ENCODE assay signal across 8 mouse cellular contexts in genomic region chr10:40300648-40301171, GRCm38 (mm10). TPM values are rescaled to one million over a fixed set of nuclear protein-coding genes. Genes with fewer than 3 reads are reported as not detected.
DNase-seq lines count a peak whose midpoint lies in the region; ATAC-seq and TF ChIP-seq lines count a peak whose summit lies in the region.

No protein-coding gene starts in this region.

- peak overlapping the region; percentile 87 for H3K27ac ChIP-seq in gastrocnemius, adult 2 months
- peak overlapping the region; percentile 93 for H3K27ac ChIP-seq in hindbrain, embryonic 16.5 days (ENCODE audit: low read depth, low read length)

- intact Hi-C loops in gastrocnemius, adult 2 months (cut with DNase I), result loop anchor here (2.0 to 5.0 kb wide), 2 partner anchors 42 to 222 kb away; partner anchors contain the start of gene Gtf3c6

- H3K27me3 ChIP-seq in hindbrain, embryonic 16.5 days (replicated peaks; ENCODE audit: control insufficient read depth, insufficient read depth, low read length), result no peaks in the 10 kb centered on the region

- no peak for TF ChIP-seq CTCF in gastrocnemius, adult 2 months (IDR thresholded peaks at IDR 0.05)

- WGBS in hindbrain, embryonic 16.5 days, result 0% methylated on average over 36 of the region's 36 CpGs

- no peaks in the 10 kb centered on the region for H3K9me3 ChIP-seq in hindbrain, embryonic 16.5 days (ENCODE audit: control insufficient read depth, low read length)

- H3K4me1 ChIP-seq in hindbrain, embryonic 16.5 days (ENCODE audit: control insufficient read depth, insufficient read depth, low read depth, low read length), result peaks cover 11% of the 10 kb centered on the region

- peak overlapping the region; percentile 71 for H3K4me3 ChIP-seq in gastrocnemius, adult 2 months
- H3K4me3 ChIP-seq in hindbrain, embryonic 16.5 days (ENCODE audit: low read length), result peak overlapping the region; percentile 96

- peak overlapping the region; percentile 99 for H3K9ac ChIP-seq in hindbrain, embryonic 16.5 days (ENCODE audit: low read depth, low read length)

- peak; percentile 11 for ATAC-seq in activated CD4-positive, CD25-positive, alpha-beta regulatory T cell, adult 4 months
- ATAC-seq in hindbrain, embryonic 16.5 days, result peak; percentile 76

- peak; percentile 58 to 80 for DNase-seq in cerebellum, postnatal 4 days (ENCODE audit: low spot score in 2 of 2)
- DNase-seq in gastrocnemius, adult 2 months, result peak; percentile 89
- DNase-seq in left cerebral cortex, adult 18-20 months (ENCODE audit: low spot score in 2 of 2), result peak; percentile 75 to 82
- peak; percentile 85 to 91 for DNase-seq in lung, postnatal 4 days
- DNase-seq in retina, postnatal 7 days (ENCODE audit: low read depth, low spot score), result peak; percentile 57
- peak; percentile 85 for DNase-seq in urinary bladder, postnatal 14 days (ENCODE audit: low spot score)

- H3K36me3 ChIP-seq in hindbrain, embryonic 16.5 days (ENCODE audit: control insufficient read depth, insufficient read depth, low read length), result no peaks in the 10 kb centered on the region

- H3K4me2 ChIP-seq in hindbrain, embryonic 16.5 days (ENCODE audit: low read length), result peak overlapping the region; percentile 80

RNA-seq across cellular contexts. Expression of gene Amd1, which starts 1.3 kb away (rescaled TPM):
- 10 to 100 TPM; 57.9 to 78.4 TPM for polyA plus RNA-seq in activated CD4-positive, CD25-positive, alpha-beta regulatory T cell, adult 4 months (2017; shearing (Covaris generic))
- total RNA-seq in gastrocnemius, adult 2 months (2021), result 100 to 1,000 TPM in 1 of 2 experiments, 10 to 100 TPM in 1; 94.9 to 998 TPM
- polyA plus RNA-seq in hindbrain, embryonic 16.5 days (2015; fragmentation: Nextera tagmentation; extraction: Ambion mirVana), result 35.5 and 40.4 TPM in 2 replicates
- total RNA-seq in left cerebral cortex, adult 18-20 months (2021), result 10 to 100 TPM; 88.6 to 92.4 TPM

RNA-seq across cellular contexts. Expression of gene Cdk19, which starts 38.7 kb away (rescaled TPM):
- 10 to 100 TPM; 11.6 to 18.4 TPM for polyA plus RNA-seq in activated CD4-positive, CD25-positive, alpha-beta regulatory T cell, adult 4 months (2017; shearing (Covaris generic))
- total RNA-seq in gastrocnemius, adult 2 months (2021), result 10 to 100 TPM in 1 of 2 experiments, 1 to 10 TPM in 1; 5.9 to 32.3 TPM
- 9.6 and 11.0 TPM in 2 replicates for polyA plus RNA-seq in hindbrain, embryonic 16.5 days (2015; fragmentation: Nextera tagmentation; extraction: Ambion mirVana)
- total RNA-seq in left cerebral cortex, adult 18-20 months (2021), result 10 to 100 TPM; 47.5 to 49.0 TPM

RNA-seq across cellular contexts. Expression of gene Gtf3c6, which starts 42.8 kb away (rescaled TPM):
- 100 to 1,000 TPM; 114 to 120 TPM for polyA plus RNA-seq in activated CD4-positive, CD25-positive, alpha-beta regulatory T cell, adult 4 months (2017; shearing (Covaris generic))
- 10 to 100 TPM; 27.0 to 27.7 TPM for total RNA-seq in gastrocnemius, adult 2 months (2021)
- 64.9 and 67.9 TPM in 2 replicates for polyA plus RNA-seq in hindbrain, embryonic 16.5 days (2015; fragmentation: Nextera tagmentation; extraction: Ambion mirVana)
- total RNA-seq in left cerebral cortex, adult 18-20 months (2021), result 10 to 100 TPM; 19.5 to 20.7 TPM

RNA-seq across cellular contexts. Expression of gene Rpf2, which starts 53.9 kb away (rescaled TPM):
- polyA plus RNA-seq in activated CD4-positive, CD25-positive, alpha-beta regulatory T cell, adult 4 months (2017; shearing (Covaris generic)), result 10 to 100 TPM; 68.6 to 72.3 TPM
- 10 to 100 TPM; 13.5 to 17.3 TPM for total RNA-seq in gastrocnemius, adult 2 months (2021)
- 63.5 and 64.0 TPM in 2 replicates for polyA plus RNA-seq in hindbrain, embryonic 16.5 days (2015; fragmentation: Nextera tagmentation; extraction: Ambion mirVana)
- 10 to 100 TPM; 18.2 to 18.4 TPM for total RNA-seq in left cerebral cortex, adult 18-20 months (2021)

Comparison
In these comparisons a context has a peak if more than half of its experiments do, and no peak if none do; other contexts are left out.
1. Peak in every context shown above with its lines: DNase-seq, ATAC-seq, H3K4me3 ChIP-seq and H3K27ac ChIP-seq.